Mouse (Mus musculus) thymus, postnatal 14 days (tissue): ENCODE measurements around the gene Fxyd7.

Source experiments
- DNase-seq: peaks from one replicate; pipeline ENCODE4 v3.0.0; 2021

Fxyd7 gene

DNA sequence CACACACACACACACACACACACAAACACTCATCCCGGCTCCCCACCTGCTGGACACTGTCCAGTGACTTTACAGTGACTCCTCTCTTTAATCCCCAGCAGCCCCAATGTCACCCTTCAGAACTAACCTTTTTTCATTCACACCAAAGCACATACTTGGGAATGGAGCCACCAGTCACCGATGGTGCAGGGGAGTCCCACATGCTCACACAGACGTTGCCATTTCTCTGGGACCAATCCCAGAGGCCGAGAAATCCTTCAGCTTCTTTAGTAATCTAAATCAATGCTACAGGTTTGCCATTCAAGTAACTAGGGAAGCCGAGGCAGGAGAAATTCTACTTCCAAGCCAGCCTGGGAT, 23.4 kb upstream of the Fxyd7 start:
- DNase-seq = no peak

- no peak for DNase-seq
Observed at GRCm38 (mm10) chr7:31074061-31074712, 22.9 kb upstream of the Fxyd7 start.

DNA sequence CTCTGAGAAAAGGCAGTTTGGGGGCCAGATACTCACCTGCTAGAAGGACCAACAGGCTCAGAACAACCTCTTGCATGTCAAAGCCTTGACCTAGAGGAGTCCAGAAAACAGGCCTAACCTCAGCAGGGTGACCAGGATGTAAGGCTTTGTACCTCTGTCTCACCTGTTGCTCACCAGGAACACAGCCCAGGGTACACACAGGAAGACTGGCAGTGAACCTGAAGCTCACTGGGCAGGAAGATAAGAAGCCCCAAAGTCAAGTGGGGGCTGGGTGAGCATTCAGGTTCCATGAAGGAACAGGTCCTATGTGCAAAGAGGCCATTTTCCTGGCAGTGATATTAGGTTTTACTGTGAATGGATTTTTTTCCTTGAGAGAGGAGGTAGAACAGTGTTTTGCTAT, 22.3 kb upstream of the Fxyd7 start:
- DNase-seq = no peak

GRCm38 (mm10) chr7:31072326-31072725, 21.1 kb upstream of the Fxyd7 start:
- DNase-seq = no peak

DNA sequence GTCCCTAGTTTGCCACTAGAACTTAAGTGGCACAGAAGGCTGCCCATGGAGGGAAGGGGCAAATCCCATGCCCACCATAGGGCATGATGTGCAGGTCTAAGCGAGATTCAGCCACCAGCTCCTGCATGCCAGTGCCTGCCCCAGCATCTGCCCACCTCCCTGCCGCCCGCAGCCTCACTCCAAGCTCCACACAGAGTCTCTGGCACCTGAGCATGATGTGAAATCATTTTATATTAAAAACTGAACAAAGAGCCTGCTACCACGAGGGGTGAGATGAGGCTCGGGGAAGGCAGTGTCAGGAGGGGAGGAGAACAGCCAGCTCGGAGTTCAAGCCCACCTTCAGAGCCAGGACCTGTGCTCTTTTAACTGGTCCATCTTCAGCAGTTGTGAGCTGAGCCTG, 19.1 kb upstream of the Fxyd7 start:
- DNase-seq = no peak

DNA sequence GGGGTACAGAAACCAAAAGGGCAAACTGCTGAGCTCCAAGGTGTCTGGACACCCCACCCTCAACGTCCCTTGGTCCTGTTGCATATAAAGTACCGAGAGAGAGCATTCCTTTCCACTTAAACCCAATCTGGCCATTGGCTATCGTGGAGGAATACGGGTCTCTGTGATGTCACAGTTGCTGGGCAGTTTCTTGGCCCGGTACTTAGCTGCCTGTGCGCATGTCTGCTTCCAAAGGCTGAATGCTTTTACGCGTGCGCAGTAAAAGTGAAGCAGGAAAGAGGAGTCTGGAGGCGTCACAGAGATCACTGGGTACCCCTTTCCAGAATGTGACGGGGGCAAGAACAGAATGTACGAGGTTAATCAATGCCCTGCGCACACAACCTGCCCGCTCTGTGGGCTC, 18.2 kb upstream of the Fxyd7 start:
- no peak for DNase-seq

- DNase-seq = no peak
Observed at GRCm38 (mm10) chr7:31067836-31068235, 16.6 kb upstream of the Fxyd7 start.

- no peak for DNase-seq
Observed at GRCm38 (mm10) chr7:31063074-31063560, 11.8 kb upstream of the Fxyd7 start.

GRCm38 (mm10) chr7:31060621-31061010, 9.3 kb upstream of the Fxyd7 start:
- no peak for DNase-seq

DNA sequence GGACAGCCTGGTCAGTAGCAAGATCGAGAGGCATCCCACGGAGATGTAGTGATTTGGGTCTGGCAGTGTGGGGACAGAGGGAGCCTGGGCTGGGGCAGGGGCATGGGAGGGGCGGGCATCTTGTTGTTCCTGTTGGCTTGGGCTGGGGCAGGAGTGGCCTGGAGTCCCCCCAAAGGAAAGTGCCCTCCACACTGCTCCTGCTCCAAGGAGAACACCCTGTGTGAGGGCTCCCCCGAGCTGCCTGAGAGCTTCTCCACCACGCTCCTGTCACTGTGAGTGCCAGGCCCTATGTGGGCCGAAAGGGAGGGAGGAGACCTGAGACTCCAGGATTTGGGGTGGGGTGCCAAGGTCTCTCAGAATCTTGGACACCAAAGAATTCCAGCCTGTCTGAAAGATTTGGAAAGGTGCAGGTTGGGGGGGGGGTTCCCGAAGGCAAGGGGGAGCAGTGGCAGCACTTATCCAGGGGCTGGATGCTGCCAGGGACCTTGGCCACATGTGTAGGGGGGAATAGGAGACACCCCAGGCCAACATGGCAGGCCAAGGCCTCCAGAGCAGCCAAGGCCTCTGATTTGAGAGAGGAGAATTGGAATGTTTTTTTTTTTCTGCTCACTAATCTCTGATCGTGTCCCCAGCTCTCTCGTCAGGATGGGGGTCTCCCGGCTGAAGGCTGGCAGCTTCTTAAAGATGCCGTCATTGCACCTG, 8.8 kb upstream of the Fxyd7 start:
- DNase-seq = no peak

- DNase-seq = peak; percentile 76
Observed at GRCm38 (mm10) chr7:31059108-31059507, 7.8 kb upstream of the Fxyd7 start, which contains the start of gene Lgi4. Lgi4 (plus strand) TSS chr7:31059342.

DNA sequence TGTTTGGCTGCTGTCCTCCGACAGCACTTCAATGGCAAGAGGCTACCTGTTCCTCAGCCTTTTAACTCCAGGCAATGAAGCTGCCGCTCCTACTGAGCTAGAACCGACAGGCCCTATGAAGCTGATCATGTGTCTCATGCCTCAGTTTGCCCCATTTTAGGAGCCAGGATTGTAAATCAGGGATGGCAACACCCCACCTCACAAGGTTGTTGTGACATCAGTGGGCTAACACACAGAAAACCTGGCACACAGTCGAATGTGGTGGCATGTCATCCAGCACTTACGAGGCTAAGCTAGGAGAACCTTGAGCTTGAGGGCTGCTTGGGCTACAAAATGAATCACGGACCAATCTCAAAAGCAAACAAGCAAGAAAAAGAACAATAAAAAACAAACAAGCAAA, 6.9 kb upstream of the Fxyd7 start:
- DNase-seq = no peak

- DNase-seq = no peak
Observed at GRCm38 (mm10) chr7:31057730-31058129, 6.5 kb upstream of the Fxyd7 start.

- DNase-seq = no peak
Observed at GRCm38 (mm10) chr7:31057071-31057470, 5.8 kb upstream of the Fxyd7 start, which contains the start of gene Fxyd1. Fxyd1 (minus strand) TSS chr7:31057199.

DNA sequence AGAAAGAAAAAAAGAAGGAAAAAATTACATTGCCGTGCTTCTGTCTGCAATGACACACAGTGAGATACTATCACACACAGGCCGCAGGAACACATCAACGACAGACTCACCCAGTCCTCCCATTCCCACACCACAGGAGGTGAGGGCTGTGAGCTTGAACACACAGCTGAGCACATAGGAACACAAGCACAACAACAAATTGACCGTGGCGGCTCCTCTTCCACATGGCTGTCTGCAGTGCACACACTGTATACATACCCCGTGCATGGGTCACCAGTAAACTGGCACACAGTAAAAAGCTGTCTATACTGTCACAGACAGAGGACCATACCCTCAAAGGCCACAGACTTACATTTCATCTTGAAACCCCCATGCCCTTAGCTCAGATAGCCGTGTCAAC, 5.2 kb upstream of the Fxyd7 start:
- no peak for DNase-seq

DNA sequence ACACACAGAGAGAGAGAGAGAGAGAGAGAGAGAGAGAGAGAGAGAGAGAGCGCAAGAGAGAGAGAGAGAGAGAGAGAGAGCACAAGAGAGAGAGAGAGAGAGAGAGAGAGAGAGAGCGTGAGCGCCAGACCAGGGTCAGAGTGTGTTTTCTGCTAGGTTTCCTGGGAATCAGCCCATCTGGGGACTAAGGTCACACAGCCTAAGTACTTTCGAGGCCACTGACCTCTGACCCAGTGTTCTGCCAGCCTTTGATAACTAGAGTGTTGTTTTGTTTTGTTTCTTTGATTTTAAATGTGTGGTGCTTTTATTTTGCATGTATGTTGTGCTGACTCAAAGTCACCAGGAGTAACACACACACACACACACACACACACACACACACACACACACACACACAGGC, 4.6 kb upstream of the Fxyd7 start:
- no peak for DNase-seq

GRCm38 (mm10) chr7:31055354-31055824, 4.1 kb upstream of the Fxyd7 start:
- no peak for DNase-seq

- no peak for DNase-seq
Observed at GRCm38 (mm10) chr7:31054661-31055320, 3.5 kb upstream of the Fxyd7 start.

- no peak for DNase-seq
Observed at GRCm38 (mm10) chr7:31053882-31054447, 2.7 kb upstream of the Fxyd7 start.

DNA sequence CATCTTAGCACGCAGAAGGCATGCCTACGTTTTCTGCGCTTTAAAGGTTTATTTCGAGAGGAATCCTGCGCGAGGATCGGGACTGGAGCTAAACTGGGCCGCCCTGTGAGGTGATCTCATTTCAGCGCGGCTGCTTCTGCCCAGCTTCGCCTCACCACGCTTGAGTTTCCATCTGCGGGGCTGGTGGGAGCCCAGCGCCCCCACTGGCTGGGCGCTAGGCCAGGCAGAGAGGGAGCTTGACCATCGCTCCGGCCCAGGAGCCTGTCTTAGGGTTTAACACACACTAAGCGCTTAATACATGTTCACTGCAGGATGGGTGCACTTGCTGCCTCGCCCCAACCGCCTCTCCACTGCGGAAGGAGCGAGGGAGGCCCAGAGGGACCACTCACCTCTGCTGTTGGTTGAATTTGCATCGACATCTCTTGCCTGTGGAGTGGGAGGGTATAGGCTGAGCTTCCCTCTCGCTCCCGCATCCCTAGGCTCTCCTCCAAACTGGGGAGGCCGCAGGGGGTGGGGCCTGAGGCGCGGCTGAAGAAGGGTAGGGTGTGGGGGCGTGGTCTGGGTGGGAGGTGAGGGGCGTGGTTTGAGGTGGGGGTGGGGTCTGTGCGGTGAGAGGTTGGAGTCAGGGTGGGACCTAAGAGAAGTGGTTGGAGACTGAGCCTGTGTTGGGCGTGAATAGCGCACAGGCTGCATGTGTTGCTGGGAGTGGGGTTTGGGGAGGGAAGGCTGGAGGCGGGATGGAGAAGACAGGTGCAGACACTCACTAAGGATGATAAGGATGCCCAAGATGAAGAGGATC, 1.6 kb upstream of the Fxyd7 start:
- DNase-seq = no peak

GRCm38 (mm10) chr7:31052251-31052635, 976 bp upstream of the Fxyd7 start:
- no peak for DNase-seq

GRCm38 (mm10) chr7:31050921-31051320, 346 bp downstream of the Fxyd7 start:
- DNase-seq = no peak

DNA sequence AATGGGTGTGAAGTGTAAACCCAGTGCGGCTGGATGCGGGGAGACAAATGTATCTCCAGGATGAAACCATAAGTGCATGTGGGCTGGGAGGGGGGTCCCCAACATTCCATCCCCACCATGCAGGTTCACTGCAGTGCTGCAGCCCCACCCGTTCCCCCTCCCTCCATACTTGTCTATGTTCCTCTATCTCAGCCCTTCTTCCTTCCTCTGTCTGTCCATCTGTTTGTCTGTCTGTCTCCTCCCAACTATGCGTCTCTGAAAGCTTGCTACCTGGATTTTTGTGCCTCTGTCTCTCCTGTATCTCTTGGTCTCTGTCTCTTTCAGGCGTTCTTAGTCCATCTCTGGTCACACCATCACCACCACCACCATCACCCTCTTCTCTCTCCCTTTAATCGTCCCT, 780 bp downstream of the Fxyd7 start:
- no peak for DNase-seq
